Comparison of ENCODE assay signal across 7 mouse cellular contexts in genomic region chr11:106007821-106008220, GRCm38 (mm10). TPM values are rescaled to one million over a fixed set of nuclear protein-coding genes. Genes with fewer than 3 reads are reported as not detected.
DNase-seq lines count a peak whose midpoint lies in the region; ATAC-seq lines count a peak whose summit lies in the region.

Kcnh6 (plus strand) TSS chr11:106008124.

- no peak within 1 kb of the TSS for H3K27ac ChIP-seq in forebrain, embryonic 11.5 days (ENCODE audit: low read depth, low read length)
- H3K27ac ChIP-seq in limb, embryonic 12.5 days: no peak within 1 kb of the TSS
- H3K27ac ChIP-seq in midbrain, embryonic 12.5 days (replicated peaks): no peak within 1 kb of the TSS
- H3K27ac ChIP-seq in stomach, embryonic 14.5 days (ENCODE audit: low read length): no peak within 1 kb of the TSS

- no peaks in the 10 kb centered on the region for H3K9me3 ChIP-seq in forebrain, embryonic 11.5 days (ENCODE audit: control insufficient read depth, low read length)
- H3K9me3 ChIP-seq in limb, embryonic 12.5 days: no peaks in the 10 kb centered on the region
- H3K9me3 ChIP-seq in midbrain, embryonic 12.5 days: no peaks in the 10 kb centered on the region
- no peaks in the 10 kb centered on the region for H3K9me3 ChIP-seq in stomach, embryonic 14.5 days (ENCODE audit: control insufficient read depth, low read depth, low read length)

- peak within 1 kb of the TSS; percentile 35; the same call in 1 of the 2 replicates for H3K4me2 ChIP-seq in forebrain, embryonic 11.5 days (ENCODE audit: low read depth, low read length, severe bottlenecking)
- peak within 1 kb of the TSS; percentile 63 for H3K4me2 ChIP-seq in limb, embryonic 12.5 days
- H3K4me2 ChIP-seq in midbrain, embryonic 12.5 days (replicated peaks): peak within 1 kb of the TSS; percentile 39
- peak within 1 kb of the TSS; percentile 57 for H3K4me2 ChIP-seq in stomach, embryonic 14.5 days (replicated peaks; ENCODE audit: low read depth, low read length)

- DNase-seq in adrenal gland, adult 8-10 months: peak; percentile 32
- DNase-seq in forebrain, embryonic 11.5 days (ENCODE audit: low spot score): peak; percentile 89
- no peak for DNase-seq in cerebellum, adult 9-11 months

- no peak for ATAC-seq in forebrain, embryonic 11.5 days (replicated peaks; ENCODE audit: low FRiP score)
- ATAC-seq in hematopoietic stem cell, adult 5-6 weeks (replicated peaks in 1 of 2; ENCODE audit: insufficient read depth in 1 of 2, low FRiP score in 2 of 2, low TSS enrichment in 1 of 2, low read depth in 1 of 2, poor library complexity in 2 of 2, severe bottlenecking in 2 of 2): peak; percentile 59 to 77
- no peak for ATAC-seq in limb, embryonic 12.5 days (ENCODE audit: insufficient number of reproducible peaks, insufficient read depth, low FRiP score, low TSS enrichment, low read depth)
- ATAC-seq in midbrain, embryonic 12.5 days (ENCODE audit: low FRiP score, low read depth): no peak
- ATAC-seq in stomach, embryonic 14.5 days (ENCODE audit: insufficient number of reproducible peaks, insufficient read depth, low FRiP score, low read depth): no peak; the same call in 1 of the 2 replicates

- 0 out of 2 replicates have a peak, but pooled peaks cover 3% of the 10 kb centered on the region for H3K4me1 ChIP-seq in forebrain, embryonic 11.5 days (replicated peaks; ENCODE audit: control insufficient read depth, insufficient read depth, low read length)
- peaks cover 4% of the 10 kb centered on the region for H3K4me1 ChIP-seq in limb, embryonic 12.5 days (replicated peaks)
- H3K4me1 ChIP-seq in midbrain, embryonic 12.5 days: peaks cover 4% of the 10 kb centered on the region; the same call in 1 of the 2 replicates
- no peaks in the 10 kb centered on the region for H3K4me1 ChIP-seq in stomach, embryonic 14.5 days (ENCODE audit: control insufficient read depth, insufficient read depth, low read length)

- H3K9ac ChIP-seq in forebrain, embryonic 11.5 days (ENCODE audit: low read length): no peak within 1 kb of the TSS
- no peak within 1 kb of the TSS for H3K9ac ChIP-seq in limb, embryonic 12.5 days (replicated peaks)
- no peak within 1 kb of the TSS for H3K9ac ChIP-seq in midbrain, embryonic 12.5 days (replicated peaks)
- no peak within 1 kb of the TSS for H3K9ac ChIP-seq in stomach, embryonic 14.5 days (replicated peaks; ENCODE audit: low read depth, low read length)

- no peaks in the 10 kb centered on the region for H3K36me3 ChIP-seq in forebrain, embryonic 11.5 days (ENCODE audit: control insufficient read depth, insufficient read depth, low read length)
- H3K36me3 ChIP-seq in limb, embryonic 12.5 days: no peaks in the 10 kb centered on the region
- no peaks in the 10 kb centered on the region for H3K36me3 ChIP-seq in midbrain, embryonic 12.5 days
- no peaks in the 10 kb centered on the region for H3K36me3 ChIP-seq in stomach, embryonic 14.5 days (ENCODE audit: control insufficient read depth, insufficient read depth, low read length)

- WGBS in forebrain, embryonic 11.5 days: under 1% methylated on average over 25 of the region's 25 CpGs
- 1% methylated on average over 23 of the region's 25 CpGs for WGBS in limb, embryonic 12.5 days
- 1% methylated on average over 25 of the region's 25 CpGs for WGBS in midbrain, embryonic 12.5 days
- under 1% methylated on average over 25 of the region's 25 CpGs for WGBS in stomach, embryonic 14.5 days

- H3K27me3 ChIP-seq in forebrain, embryonic 11.5 days (ENCODE audit: control insufficient read depth, insufficient read depth, low read length): no peaks in the 10 kb centered on the region
- H3K27me3 ChIP-seq in limb, embryonic 12.5 days: peaks cover 46% of the 10 kb centered on the region
- H3K27me3 ChIP-seq in midbrain, embryonic 12.5 days: peaks cover 32% of the 10 kb centered on the region
- no peaks in the 10 kb centered on the region; the same call in 1 of the 2 replicates for H3K27me3 ChIP-seq in stomach, embryonic 14.5 days (ENCODE audit: control insufficient read depth, insufficient read depth, low read length)

- H3K4me3 ChIP-seq in forebrain, embryonic 11.5 days (ENCODE audit: low read depth, low read length): peak within 1 kb of the TSS; percentile 9; the same call in 1 of the 2 replicates
- peak within 1 kb of the TSS; percentile 31 for H3K4me3 ChIP-seq in limb, embryonic 12.5 days (replicated peaks)
- peak within 1 kb of the TSS; percentile 19 for H3K4me3 ChIP-seq in midbrain, embryonic 12.5 days
- peak within 1 kb of the TSS; percentile 20; the same call in 1 of the 2 replicates for H3K4me3 ChIP-seq in stomach, embryonic 14.5 days (ENCODE audit: low read depth, low read length)

RNA-seq across cellular contexts. Expression of gene Kcnh6, which starts in this region (rescaled TPM):
- total RNA-seq in adrenal gland, adult 8-10 months (2022): under 1 TPM; 0.31 to 0.67 (median 0.40) TPM
- 0.39 and 0.41 TPM in 2 replicates for polyA plus RNA-seq in forebrain, embryonic 11.5 days (2014; fragmentation: Nextera tagmentation; extraction: Ambion mirVana)
- 0.50 TPM in 1 of 2 replicates, not detected in the other for total RNA-seq in hematopoietic stem cell, adult 5-6 weeks (2017)
- polyA plus RNA-seq in limb, embryonic 12.5 days (2016; fragmentation: Nextera tagmentation; extraction: Ambion mirVana): 0.24 and 0.36 TPM in 2 replicates
- polyA plus RNA-seq in midbrain, embryonic 12.5 days (2016; fragmentation: Nextera tagmentation; extraction: Ambion mirVana): 0.50 and 0.56 TPM in 2 replicates
- 0.07 and 0.38 TPM in 2 replicates for polyA plus RNA-seq in stomach, embryonic 14.5 days (2014; fragmentation: Nextera tagmentation; extraction: Ambion mirVana)

Comparison
In these comparisons a context has a peak if more than half of its experiments do, and no peak if none do; other contexts are left out.
1. Peak in DNase-seq in adrenal gland, adult 8-10 months; RNA of the gene not detected or under 1 TPM.
2. Peak in DNase-seq, H3K4me3 ChIP-seq and H3K4me2 ChIP-seq in forebrain, embryonic 11.5 days; RNA of the gene not detected or under 1 TPM.
3. Peak in ATAC-seq in hematopoietic stem cell, adult 5-6 weeks; RNA of the gene not detected or under 1 TPM.